In the genomic region with DNA sequence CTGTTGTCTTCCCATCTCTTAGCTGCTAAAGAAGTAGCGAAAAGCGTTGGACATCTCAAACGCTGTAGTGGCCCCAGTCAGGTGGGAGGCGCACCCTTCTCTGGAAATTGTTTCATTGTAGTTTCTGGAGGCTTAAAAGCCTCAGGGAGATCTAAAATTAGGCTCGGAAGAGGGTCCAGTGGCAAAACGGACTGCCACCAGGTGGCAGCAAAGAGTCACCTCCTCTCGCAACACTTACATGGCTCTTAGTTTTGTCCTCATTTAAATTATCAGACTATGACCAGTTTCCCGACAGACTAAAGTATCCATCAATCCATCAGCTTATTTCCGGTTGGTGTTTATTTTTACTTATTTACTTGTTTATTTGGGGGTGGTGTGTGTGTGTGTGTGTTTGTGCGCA, we compare ENCODE assay signal across 9 mouse cellular contexts.
A peak's percentile ranks its signal among the peaks of the same experiment; 100 is the strongest.
DNase-seq lines count a peak whose midpoint lies in the region; TF ChIP-seq lines count a peak whose summit lies in the region.
"Had no signal": no experiment of that assay in that cellular context is flagged by ENCODE, and none has a peak within 500 bp of the region (broad histone marks: within the 10 kb centered on the region; RNA-seq: fewer than 3 reads in every experiment).

No protein-coding gene starts in this region.

- H3K4me3 ChIP-seq in gastrocnemius, adult 2 months: no peak overlapping the region
- H3K4me3 ChIP-seq: limb, embryonic 12.5 days had no signal

- peak; percentile 45 for DNase-seq in gastrocnemius, adult 2 months
- no peak for DNase-seq in gastrocnemius, postnatal 25 days
- peak; percentile 63 for DNase-seq in R1 (ENCODE audit: low read depth, low spot score)
- DNase-seq in cerebellum, postnatal 14 days: peak; percentile 87 to 88
- peak; percentile 75 to 90 for DNase-seq in frontal cortex, postnatal 36 days (ENCODE audit: low spot score in 2 of 2)
- DNase-seq in layer of hippocampus, adult 9-10 months (ENCODE audit: low spot score): peak; percentile 54
- peak; percentile 51 for DNase-seq in lung, postnatal 14 days
- DNase-seq in splenic B cell, adult 2 months (ENCODE audit: low read depth, low spot score): peak; percentile 1

- no peaks in the 10 kb centered on the region for H3K27me3 ChIP-seq in splenic B cell, adult 2 months (ENCODE audit: control insufficient read depth, insufficient read depth, low read length, poor library complexity, severe bottlenecking)
- H3K27me3 ChIP-seq: limb, embryonic 12.5 days had no signal

- H3K27ac ChIP-seq in gastrocnemius, adult 2 months: no peak overlapping the region
- H3K27ac ChIP-seq: limb, embryonic 12.5 days had no signal

- no peaks in the 10 kb centered on the region for H3K36me3 ChIP-seq in splenic B cell, adult 2 months (ENCODE audit: control insufficient read depth, insufficient read depth, low read length, poor library complexity, severe bottlenecking)
- H3K36me3 ChIP-seq: limb, embryonic 12.5 days had no signal

- peak; percentile 80 for TF ChIP-seq CTCF in gastrocnemius, adult 2 months (IDR thresholded peaks at IDR 0.05)

- intact Hi-C loops in gastrocnemius, adult 2 months (cut with DNase I): loop anchor here (1.0 kb wide), 1 partner anchor 262 kb away; no protein-coding TSS in a partner anchor
